Mouse (Mus musculus): ENCODE data around the gene Gps2.

DNA sequence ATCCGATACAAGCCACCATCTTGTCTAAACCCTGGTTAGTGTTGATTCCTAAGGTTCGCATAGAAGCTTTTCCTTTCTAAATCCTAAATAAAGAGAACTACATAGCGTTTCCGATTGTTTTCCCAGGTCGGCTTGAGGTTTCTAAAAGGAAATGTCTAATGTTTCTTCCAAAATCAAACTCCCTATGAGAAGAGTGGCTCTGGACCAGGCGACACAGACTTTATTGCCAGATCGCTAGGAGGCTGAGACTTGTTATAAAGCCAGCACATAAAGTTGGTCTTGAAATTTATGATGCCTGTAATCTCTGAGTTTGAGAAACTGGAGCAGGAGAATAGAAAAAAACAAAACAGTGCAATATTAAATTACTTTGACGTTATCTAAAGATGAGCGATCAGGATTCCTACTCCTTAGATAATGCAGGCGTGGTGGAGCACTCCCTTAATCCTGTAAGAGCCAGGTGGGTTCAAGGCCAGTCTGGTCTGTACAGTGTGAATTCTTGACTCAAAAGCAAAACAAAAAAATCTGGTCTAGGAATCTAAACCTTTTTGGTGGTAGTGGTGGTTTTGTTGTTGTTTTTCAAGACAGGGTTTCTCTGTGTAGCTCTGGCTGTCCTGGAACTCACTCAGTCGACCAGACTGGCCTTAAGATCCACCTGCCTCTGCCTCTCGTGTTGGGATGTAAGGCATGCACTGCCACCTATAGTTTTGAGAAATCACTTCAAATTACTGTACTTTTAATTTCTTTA is 8.5 kb downstream of the Gps2 start:
- no peak for TF ChIP-seq POLR2A (IDR thresholded peaks at IDR 0.05; ENCODE audit: extremely low read depth, insufficient read depth, low read length)
- no peak for TF ChIP-seq CTCF (IDR thresholded peaks at IDR 0.05; ENCODE audit: low read depth, low read length)
